Mouse (Mus musculus) heart, embryonic 13.5 days (tissue): ENCODE results near the gene Tbc1d10a. TPM values are rescaled to one million over a fixed set of nuclear protein-coding genes. Genes with fewer than 3 reads are reported as not detected.

Source experiments
- ATAC-seq: fragments of 200-750 bp; cut with Nextera tagmentation; 2 replicates; pipeline ENCODE4 v1.8.0; 2017; ENCODE audit warnings: moderate TSS enrichment; ENCODE audit not compliant: insufficient number of reproducible peaks, low FRiP score, low TSS enrichment; ENCODE audit errors: extremely low read depth
- H3K27ac ChIP-seq: fragments of 300-500 bp; sonication (generic); replicated peaks from 2 replicates; pipeline ENCODE4 v1.5.1; 2015; ENCODE audit warnings: moderate library complexity, mild to moderate bottlenecking, inconsistent platforms
- H3K27me3 ChIP-seq: fragments of 300-500 bp; sonication (generic); replicated peaks from 2 replicates; pipeline ENCODE4 v1.6.1; 2015; ENCODE audit warnings: mild to moderate bottlenecking, inconsistent platforms
- H3K36me3 ChIP-seq: fragments of 300-500 bp; sonication (generic); 2 replicates; pipeline ENCODE4 v1.6.1; 2015; ENCODE audit warnings: mild to moderate bottlenecking, inconsistent platforms
- H3K4me1 ChIP-seq: fragments of 300-500 bp; sonication (generic); 2 replicates; pipeline ENCODE4 v1.6.1; 2015; ENCODE audit warnings: inconsistent platforms
- H3K4me2 ChIP-seq: fragments of 300-500 bp; sonication (generic); 2 replicates; pipeline ENCODE4 v1.6.1; 2015; ENCODE audit warnings: inconsistent platforms, mild to moderate bottlenecking, moderate library complexity
- H3K4me3 ChIP-seq: fragments of 300-500 bp; sonication (generic); 2 replicates; pipeline ENCODE4 v1.5.1; 2015; ENCODE audit warnings: moderate library complexity, mild to moderate bottlenecking, inconsistent platforms
- H3K9ac ChIP-seq: fragments of 300-500 bp; sonication (generic); 2 replicates; pipeline ENCODE4 v1.6.1; 2015; ENCODE audit warnings: inconsistent platforms, mild to moderate bottlenecking, moderate library complexity
- H3K9me3 ChIP-seq: fragments of 300-500 bp; sonication (generic); 2 replicates; pipeline ENCODE4 v1.6.1; 2016; ENCODE audit warnings: inconsistent platforms
- WGBS: fragments of 180-500 bp; shearing (Covaris S2); methylation state at CpG from one replicate; pipeline ENCODE4 v1.1.7; 2015; ENCODE audit warnings: mixed read lengths; 5-methylcytosine and 5-hydroxymethylcytosine counted together
- microRNA-seq: library from miRNA; unstranded; fragments of <30 nt; microRNA quantifications from one replicate; pipeline ENCODE4, GENCODE M21; 2016
- polyA plus RNA-seq: library from polyadenylated mRNA; unstranded; fragments of >200 nt; fragmentation: Nextera tagmentation; extraction: Ambion mirVana; gene quantifications from 2 replicates; pipeline ENCODE4 v1.2.1, GENCODE M21; 2015

The Tbc1d10a gene
- polyA plus RNA-seq, 1 experiment from 2014 or later = 13.6 TPM

DNA sequence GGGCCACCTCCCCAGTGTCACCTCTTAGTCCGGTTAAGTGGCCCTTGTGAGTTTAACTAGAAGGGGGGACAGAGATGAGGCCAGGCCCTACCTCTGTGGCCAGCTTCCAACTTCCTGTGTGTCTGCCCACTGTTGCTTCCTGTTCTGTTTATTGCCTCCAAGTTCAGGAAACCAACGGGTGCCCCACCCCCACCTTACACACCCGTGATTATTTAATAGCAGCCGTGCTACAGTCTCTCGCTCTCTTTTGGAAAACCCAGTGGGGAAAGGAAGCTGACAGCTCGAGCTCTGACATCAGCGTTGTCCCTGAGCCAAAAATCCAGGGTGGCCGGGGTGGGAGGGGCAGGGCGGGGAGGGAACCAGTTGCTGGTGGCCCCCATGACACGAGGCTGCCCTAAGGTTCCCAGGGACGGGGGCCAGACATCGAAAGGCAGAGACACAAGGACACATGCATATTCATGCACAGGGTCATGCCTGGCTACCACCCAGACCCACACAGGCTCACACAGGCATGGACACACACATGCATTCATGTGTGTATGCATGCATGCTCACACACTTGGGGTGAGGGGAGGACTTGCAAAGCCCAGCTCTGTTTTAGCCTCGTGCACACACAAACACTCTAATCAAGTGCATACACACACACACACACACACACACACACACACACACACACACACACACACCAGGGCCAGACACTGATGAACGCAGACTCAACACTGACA is 74.0 kb downstream of the Tbc1d10a start:
- Histone ChIP-seq H3K4me3 (no peak overlapping the region), H3K4me1 (peaks cover 50% of the 10 kb centered on the region), H3K36me3 (no peaks in the 10 kb centered on the region), H3K9me3 (no peaks in the 10 kb centered on the region), H3K27ac (peak overlapping the region; percentile 57), H3K4me2 (peak overlapping the region; percentile 50), H3K27me3 (peaks cover 36% of the 10 kb centered on the region), H3K9ac (peak overlapping the region; percentile 63)
- WGBS = 31% methylated on average over 14 of the region's 14 CpGs
- no peak for ATAC-seq

DNA sequence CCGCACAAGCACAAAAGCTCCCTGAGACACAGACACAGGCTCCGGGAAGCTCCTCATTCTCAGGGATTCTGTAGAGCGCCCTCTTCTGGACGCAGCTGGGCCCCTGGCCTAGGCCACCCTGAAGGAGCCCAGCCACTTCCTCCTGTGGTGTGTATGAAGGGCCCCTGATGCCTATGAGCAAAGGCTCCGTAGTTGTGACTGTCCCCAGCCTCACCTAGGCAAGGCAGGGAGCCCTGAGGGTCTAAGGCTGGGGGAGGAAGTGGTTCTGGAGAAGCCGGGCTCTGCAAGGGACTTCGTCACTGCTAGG is 74.6 kb downstream of the Tbc1d10a start:
- Histone ChIP-seq H3K4me1 (peaks cover 53% of the 10 kb centered on the region), H3K4me2 (no peak overlapping the region), H3K36me3 (no peaks in the 10 kb centered on the region), H3K9ac (no peak overlapping the region), H3K27ac (peak overlapping the region; percentile 57), H3K27me3 (peaks cover 41% of the 10 kb centered on the region), H3K9me3 (no peaks in the 10 kb centered on the region), H3K4me3 (no peak overlapping the region)
- no peak for ATAC-seq
- 52% methylated on average over 7 of the region's 7 CpGs for WGBS

DNA sequence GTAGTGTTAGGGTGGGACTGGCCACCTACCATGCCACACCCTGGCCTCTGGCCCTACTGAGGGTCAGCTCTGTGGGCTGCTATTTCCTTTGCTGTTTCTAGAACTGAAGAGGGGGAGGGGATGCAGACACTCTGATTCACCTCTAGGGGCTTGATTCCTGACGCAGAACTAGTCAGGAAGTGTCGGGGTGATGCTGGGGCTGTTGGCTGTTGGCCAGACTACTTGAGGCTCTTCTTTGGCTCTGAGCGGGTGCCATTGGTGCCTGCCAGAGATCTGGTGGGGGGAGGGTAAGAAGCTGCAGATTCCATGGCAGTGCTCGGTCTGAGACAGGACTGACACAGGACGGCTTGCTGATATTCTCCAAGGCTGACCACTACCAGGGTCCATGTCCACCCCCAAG is 75.4 kb downstream of the Tbc1d10a start:
- H3K4me3 ChIP-seq = no peak overlapping the region
- H3K4me1 ChIP-seq = peaks cover 56% of the 10 kb centered on the region
- no peak; the same call in 1 of the 2 replicates for ATAC-seq
- no peaks in the 10 kb centered on the region for H3K9me3 ChIP-seq
- no peak overlapping the region; the same call in 1 of the 2 replicates for H3K9ac ChIP-seq
- H3K36me3 ChIP-seq = no peaks in the 10 kb centered on the region
- H3K27ac ChIP-seq = peak overlapping the region; percentile 57; the same call in 1 of the 2 replicates
- peak overlapping the region; percentile 28; the same call in 1 of the 2 replicates for H3K4me2 ChIP-seq
- WGBS = 9% methylated on average over 5 of the region's 5 CpGs
- peaks cover 49% of the 10 kb centered on the region for H3K27me3 ChIP-seq

DNA sequence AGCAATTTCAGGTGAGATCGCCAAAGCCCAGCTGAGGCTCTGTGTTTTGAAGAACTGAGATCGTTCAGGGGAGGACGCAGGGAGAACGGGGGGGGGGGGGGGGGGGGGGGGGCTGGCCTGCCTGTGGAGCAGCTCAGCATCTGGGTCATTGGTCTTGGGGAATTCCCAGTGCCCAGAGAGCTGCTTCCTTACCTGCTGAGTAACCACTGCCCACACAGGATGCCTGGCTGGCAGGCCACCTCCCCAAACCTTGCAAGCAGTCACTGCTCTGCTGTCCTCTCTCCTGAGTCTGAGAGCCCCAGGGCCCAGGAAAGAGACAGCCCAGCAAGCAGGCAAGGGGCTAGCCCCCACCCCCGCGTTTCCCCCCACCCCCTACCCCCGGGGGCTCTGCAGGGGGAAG is 76.3 kb downstream of the Tbc1d10a start:
- Histone ChIP-seq H3K4me3 (no peak overlapping the region), H3K27ac (no peak overlapping the region), H3K4me2 (no peak overlapping the region), H3K9ac (0 out of 2 replicates have a peak overlapping the region, but pooled peaks have one; percentile 28), H3K27me3 (peaks cover 56% of the 10 kb centered on the region), H3K4me1 (peaks cover 61% of the 10 kb centered on the region), H3K36me3 (no peaks in the 10 kb centered on the region), H3K9me3 (no peaks in the 10 kb centered on the region)
- WGBS = 21% methylated on average over 4 of the region's 7 CpGs
- no peak for ATAC-seq

DNA sequence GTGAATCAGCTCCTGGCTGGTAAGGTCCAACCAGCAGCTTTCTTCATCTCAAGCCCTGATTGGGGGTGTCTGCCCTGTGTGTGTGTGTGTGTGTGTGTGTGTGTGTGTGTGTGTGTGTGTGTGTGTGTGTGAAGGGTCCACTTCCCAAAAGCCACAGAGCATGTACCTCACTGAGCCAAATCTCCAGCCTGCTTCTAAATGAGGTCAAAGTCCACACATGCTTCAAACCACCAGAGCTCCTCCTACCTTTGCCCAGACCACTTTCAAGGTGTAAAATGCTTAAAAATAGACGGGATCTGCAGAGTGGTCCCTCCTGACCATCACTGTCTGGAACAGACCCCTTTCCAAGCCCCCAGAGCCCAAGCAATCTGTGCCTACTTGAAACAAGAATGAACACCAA is 76.7 kb downstream of the Tbc1d10a start:
- Histone ChIP-seq H3K27me3 (peaks cover 60% of the 10 kb centered on the region), H3K9me3 (no peaks in the 10 kb centered on the region), H3K9ac (0 out of 2 replicates have a peak overlapping the region, but pooled peaks have one; percentile 28), H3K4me3 (no peak overlapping the region), H3K27ac (no peak overlapping the region), H3K4me2 (no peak overlapping the region), H3K36me3 (no peaks in the 10 kb centered on the region), H3K4me1 (peaks cover 61% of the 10 kb centered on the region)
- no peak for ATAC-seq
- 37% methylated on average over 1 of the region's 1 CpGs for WGBS

DNA sequence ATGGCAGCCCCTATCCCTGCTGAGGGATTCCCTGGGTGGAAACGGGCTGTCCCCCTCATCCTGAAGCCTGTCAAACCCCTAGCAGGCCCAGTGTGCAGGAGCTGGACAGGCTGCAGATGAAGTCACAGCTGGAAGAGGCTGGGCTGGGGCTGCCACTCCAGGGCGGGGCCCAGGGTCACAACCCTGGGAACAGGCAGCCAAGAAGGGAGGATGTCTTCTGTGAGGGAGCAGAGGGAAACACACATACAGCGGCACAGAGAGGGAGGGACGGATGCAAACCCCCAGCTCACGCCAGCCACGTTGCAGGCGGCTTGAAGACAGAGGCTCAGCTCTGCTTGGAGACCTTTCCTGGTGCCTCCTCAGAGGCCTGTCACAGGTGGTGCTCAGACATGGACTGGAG is 77.5 kb downstream of the Tbc1d10a start:
- ATAC-seq = no peak
- H3K27ac ChIP-seq = no peak overlapping the region
- H3K4me2 ChIP-seq = no peak overlapping the region
- no peak overlapping the region for H3K4me3 ChIP-seq
- H3K4me1 ChIP-seq = peaks cover 61% of the 10 kb centered on the region
- H3K9me3 ChIP-seq = no peaks in the 10 kb centered on the region
- 62% methylated on average over 7 of the region's 7 CpGs for WGBS
- peaks cover 67% of the 10 kb centered on the region for H3K27me3 ChIP-seq
- no peak overlapping the region for H3K9ac ChIP-seq
- H3K36me3 ChIP-seq = no peaks in the 10 kb centered on the region

Small RNA genes within 50 kb of the gene (microRNA-seq; reads per million reads assigned to microRNA genes)
- 3.5 reads per million, percentile 14 among the genes with 10 or more reads in this experiment for gene Mir3060

Other genes with a start within 250 kb of the Tbc1d10a start
- 46.6 and 52.2 TPM in 2 replicates for gene Pes1, start 222.8 kb upstream of the Tbc1d10a start, polyA plus RNA-seq
- gene 4930556J24Rik, start 210.0 kb upstream of the Tbc1d10a start, polyA plus RNA-seq = 0.20 TPM in 1 of 2 replicates, not detected in the other
- 0.17 and 0.52 TPM in 2 replicates for gene Gal3st1, start 203.2 kb upstream of the Tbc1d10a start, polyA plus RNA-seq
- 0.05 TPM in 1 of 2 replicates, not detected in the other for gene Sec14l4, start 155.3 kb upstream of the Tbc1d10a start, polyA plus RNA-seq
- not detected in 2 replicates for gene Sec14l3, start 121.9 kb upstream of the Tbc1d10a start, polyA plus RNA-seq
- gene Mtfp1, start 91.3 kb upstream of the Tbc1d10a start, polyA plus RNA-seq = 20.8 and 28.3 TPM in 2 replicates
- 0.48 and 1.0 TPM in 2 replicates for gene Sec14l2, start 63.4 kb upstream of the Tbc1d10a start, polyA plus RNA-seq
- 17.2 and 18.1 TPM in 2 replicates for gene Rnf215, start 51.6 kb upstream of the Tbc1d10a start, polyA plus RNA-seq
- gene Ccdc157, start 26.5 kb upstream of the Tbc1d10a start, polyA plus RNA-seq = 3.5 and 5.1 TPM in 2 replicates
- gene Sf3a1, start 26.4 kb upstream of the Tbc1d10a start, polyA plus RNA-seq = 33.3 TPM in 2 replicates
- gene Castor1, start 31.4 kb downstream of the Tbc1d10a start, polyA plus RNA-seq = 3.5 and 4.6 TPM in 2 replicates
- gene Osm, start 49.6 kb downstream of the Tbc1d10a start, polyA plus RNA-seq = 0.08 TPM in 1 of 2 replicates, not detected in the other
- 0.10 and 0.56 TPM in 2 replicates for gene Lif, start 70.8 kb downstream of the Tbc1d10a start, polyA plus RNA-seq